Mouse (Mus musculus) liver, embryonic 13.5 days (tissue): ENCODE data around the gene Serpina5. TPM values are rescaled to one million over a fixed set of nuclear protein-coding genes. Genes with fewer than 3 reads are reported as not detected.

Source experiments
- ATAC-seq: fragments of 200-750 bp; cut with Nextera tagmentation; 2 replicates; pipeline ENCODE4 v1.8.0; 2017; ENCODE audit warnings: low read depth, mild to moderate bottlenecking, moderate number of reproducible peaks, moderate library complexity
- DNase-seq: peaks from one replicate; pipeline ENCODE4 v3.0.0; 2022
- H3K27ac ChIP-seq: fragments of 300-500 bp; sonication (generic); 2 replicates; pipeline ENCODE4 v1.5.1; 2015; ENCODE audit warnings: moderate library complexity, mild to moderate bottlenecking, inconsistent platforms
- H3K27me3 ChIP-seq: fragments of 300-500 bp; sonication (generic); 2 replicates; pipeline ENCODE4 v1.6.1; 2015; ENCODE audit warnings: mild to moderate bottlenecking, inconsistent platforms
- H3K36me3 ChIP-seq: fragments of 300-500 bp; sonication (generic); 2 replicates; pipeline ENCODE4 v1.6.1; 2015; ENCODE audit warnings: mild to moderate bottlenecking, inconsistent platforms
- H3K4me1 ChIP-seq: fragments of 300-500 bp; sonication (generic); replicated peaks from 2 replicates; pipeline ENCODE4 v1.6.1; 2015; ENCODE audit warnings: inconsistent platforms
- H3K4me2 ChIP-seq: fragments of 300-500 bp; sonication (generic); 2 replicates; pipeline ENCODE4 v1.6.1; 2015; ENCODE audit warnings: inconsistent platforms, mild to moderate bottlenecking, moderate library complexity
- H3K4me3 ChIP-seq: fragments of 300-500 bp; sonication (generic); replicated peaks from 2 replicates; pipeline ENCODE4 v1.5.1; 2015; ENCODE audit warnings: mild to moderate bottlenecking, inconsistent platforms
- H3K9ac ChIP-seq: fragments of 300-500 bp; sonication (generic); 2 replicates; pipeline ENCODE4 v1.6.1; 2015; ENCODE audit warnings: mild to moderate bottlenecking, inconsistent platforms
- H3K9me3 ChIP-seq: fragments of 300-500 bp; sonication (generic); replicated peaks from 2 replicates; pipeline ENCODE4 v1.6.1; 2016; ENCODE audit warnings: inconsistent platforms
- WGBS: fragments of 180-500 bp; shearing (Covaris S2); methylation state at CpG from one replicate; pipeline ENCODE4 v1.1.7; 2015; ENCODE audit not compliant: insufficient replicate concordance; 5-methylcytosine and 5-hydroxymethylcytosine counted together
- polyA plus RNA-seq: library from polyadenylated mRNA; unstranded; fragments of >200 nt; fragmentation: Nextera tagmentation; extraction: Ambion mirVana; gene quantifications from 2 replicates; pipeline ENCODE4 v1.2.1, GENCODE M21; 2015

Serpina5 gene
- polyA plus RNA-seq, result 0.05 TPM in 1 of 2 replicates, not detected in the other

DNA sequence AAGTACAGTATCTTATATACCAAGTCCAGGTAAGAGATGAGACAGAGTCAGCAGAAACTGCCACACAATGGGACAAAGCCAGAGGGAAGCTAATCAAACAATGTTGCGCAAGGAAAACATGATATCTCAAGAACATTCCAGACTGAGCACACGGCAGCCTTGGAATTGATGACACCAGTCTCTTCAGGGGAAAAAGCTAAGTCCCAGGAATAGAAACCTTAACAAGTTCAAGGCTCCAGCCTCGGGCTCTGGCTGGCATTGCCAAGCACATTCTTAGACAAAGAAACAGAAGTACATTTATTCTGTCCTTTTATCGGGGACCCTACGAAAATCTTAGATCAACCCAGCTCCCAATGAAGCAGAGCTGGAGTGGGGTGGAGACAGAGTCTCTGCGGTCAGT, at the start of gene Serpina5:
Serpina5 (plus strand) TSS at position 346 of the 400 bp plus-strand sequence.
- no peaks in the 10 kb centered on the region for H3K36me3 ChIP-seq
- H3K4me3 ChIP-seq, result no peak within 1 kb of the TSS
- WGBS, result 72% methylated on average over 6 of the region's 6 CpGs
- no peaks in the 10 kb centered on the region for H3K4me1 ChIP-seq
- no peak within 1 kb of the TSS for H3K4me2 ChIP-seq
- no peak within 1 kb of the TSS for H3K9ac ChIP-seq
- H3K27me3 ChIP-seq, result no peaks in the 10 kb centered on the region
- no peaks in the 10 kb centered on the region for H3K9me3 ChIP-seq
- H3K27ac ChIP-seq, result no peak within 1 kb of the TSS
- DNase-seq, result no peak
- no peak for ATAC-seq

DNA sequence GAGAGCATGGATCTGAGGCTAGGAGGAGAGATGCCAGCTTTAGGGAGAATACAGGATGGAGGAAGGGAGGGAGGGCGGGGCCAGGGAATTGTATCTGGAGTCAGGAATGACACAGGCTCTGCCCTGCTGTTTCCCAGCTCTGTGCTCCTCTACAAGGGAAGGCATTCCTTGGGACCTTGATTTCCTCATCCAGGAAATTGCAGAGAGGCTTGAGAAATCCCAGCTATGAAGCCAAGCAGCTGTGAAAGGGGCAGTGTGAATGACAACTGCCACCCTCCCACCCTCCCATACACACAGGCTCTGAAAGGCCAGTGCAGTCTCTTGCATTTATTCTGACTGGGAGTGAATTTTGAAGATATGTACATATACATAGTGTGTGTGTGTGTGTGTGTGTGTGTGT, 46.9 kb upstream of the Serpina5 start:
- no peak for DNase-seq
- 9% methylated on average over 1 of the region's 1 CpGs for WGBS
- ATAC-seq, result no peak

DNA sequence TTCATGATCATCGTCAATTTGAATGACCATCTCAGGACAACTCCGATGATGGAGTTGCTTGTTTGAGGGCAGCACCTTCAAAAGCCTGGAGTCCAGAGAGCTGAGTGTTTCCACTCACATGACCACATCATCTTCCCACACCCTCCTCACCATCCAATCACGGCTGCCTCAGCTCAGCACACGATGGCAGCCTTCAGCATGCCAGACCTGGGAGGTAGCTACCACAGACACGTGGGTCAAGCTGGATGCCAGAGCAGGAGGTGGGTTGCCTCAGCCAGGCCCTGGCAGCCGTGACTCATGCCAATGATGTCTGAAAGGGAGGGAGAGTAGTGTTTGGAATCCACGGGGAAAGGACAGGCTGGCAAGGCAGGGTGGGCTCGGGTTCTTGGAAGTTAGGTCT, 45.2 kb upstream of the Serpina5 start:
- H3K36me3 ChIP-seq, result no peaks in the 10 kb centered on the region
- no peaks in the 10 kb centered on the region for H3K27me3 ChIP-seq
- H3K4me2 ChIP-seq, result no peak overlapping the region
- DNase-seq (no peak), ATAC-seq (no peak)
- no peaks in the 10 kb centered on the region for H3K4me1 ChIP-seq
- H3K4me3 ChIP-seq, result no peak overlapping the region
- H3K27ac ChIP-seq, result no peak overlapping the region
- no peaks in the 10 kb centered on the region for H3K9me3 ChIP-seq
- H3K9ac ChIP-seq, result no peak overlapping the region
- 59% methylated on average over 8 of the region's 8 CpGs for WGBS

More for the DNA sequence above, 46.9 kb upstream of the Serpina5 start:
- Histone ChIP-seq H3K27ac (no peak overlapping the region), H3K9ac (no peak overlapping the region), H3K4me3 (no peak overlapping the region), H3K27me3 (no peaks in the 10 kb centered on the region), H3K4me1 (no peaks in the 10 kb centered on the region), H3K36me3 (no peaks in the 10 kb centered on the region), H3K4me2 (no peak overlapping the region), H3K9me3 (no peaks in the 10 kb centered on the region)

DNA sequence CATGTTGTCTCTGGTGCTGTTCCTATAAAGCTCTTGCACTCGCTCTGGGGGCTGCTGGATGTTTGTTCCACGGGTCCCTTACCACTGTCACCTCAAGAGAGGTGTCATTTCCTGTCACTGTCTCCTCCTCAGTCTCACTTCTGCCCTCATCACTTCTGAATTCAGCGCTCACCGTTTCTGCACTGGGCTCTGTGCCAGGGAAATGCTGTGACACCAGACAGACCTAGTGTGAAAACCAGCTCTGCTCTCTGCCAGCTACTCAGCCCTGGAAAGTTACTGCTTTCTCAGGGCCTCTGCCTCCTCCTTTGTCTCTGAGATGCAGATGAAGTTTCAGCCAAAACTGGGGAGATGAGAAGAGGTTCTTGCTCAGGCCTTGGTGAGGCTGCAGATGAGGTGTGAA, 43.9 kb upstream of the Serpina5 start:
- H3K4me3 ChIP-seq, result no peak overlapping the region
- no peaks in the 10 kb centered on the region for H3K27me3 ChIP-seq
- no peaks in the 10 kb centered on the region for H3K9me3 ChIP-seq
- 20% methylated on average over 4 of the region's 4 CpGs for whole genome bisulfite sequencing
- H3K4me1 ChIP-seq, result no peaks in the 10 kb centered on the region
- no peak overlapping the region for H3K4me2 ChIP-seq
- no peak for DNase-seq
- H3K9ac ChIP-seq, result no peak overlapping the region
- no peaks in the 10 kb centered on the region for H3K36me3 ChIP-seq
- ATAC-seq, result no peak
- no peak overlapping the region for H3K27ac ChIP-seq

DNA sequence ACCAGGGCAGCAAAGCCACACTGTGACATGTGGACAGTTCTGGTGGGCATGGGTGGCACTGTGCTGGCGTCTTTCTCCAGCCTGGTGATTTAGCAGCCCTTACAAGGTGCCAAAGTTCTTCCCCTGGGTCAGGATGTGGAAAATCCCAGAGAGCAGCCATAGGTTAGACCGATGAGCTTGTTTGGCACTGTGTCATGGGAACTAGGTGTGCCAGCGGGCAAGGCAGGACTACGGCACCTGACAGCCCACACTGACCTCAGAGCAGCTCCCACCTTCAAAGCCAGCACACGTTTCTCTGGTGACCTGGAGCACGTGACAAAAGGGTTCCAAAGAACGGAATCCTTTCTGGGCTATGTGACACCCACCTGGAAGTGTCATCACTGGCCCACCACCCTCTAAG, 43.4 kb upstream of the Serpina5 start:
- Histone ChIP-seq H3K4me3 (no peak overlapping the region), H3K9me3 (no peaks in the 10 kb centered on the region), H3K4me1 (no peaks in the 10 kb centered on the region), H3K9ac (no peak overlapping the region), H3K36me3 (no peaks in the 10 kb centered on the region), H3K27ac (no peak overlapping the region), H3K4me2 (no peak overlapping the region), H3K27me3 (no peaks in the 10 kb centered on the region)
- DNase-seq (no peak), ATAC-seq (no peak)
- 66% methylated on average over 7 of the region's 7 CpGs for WGBS

DNA sequence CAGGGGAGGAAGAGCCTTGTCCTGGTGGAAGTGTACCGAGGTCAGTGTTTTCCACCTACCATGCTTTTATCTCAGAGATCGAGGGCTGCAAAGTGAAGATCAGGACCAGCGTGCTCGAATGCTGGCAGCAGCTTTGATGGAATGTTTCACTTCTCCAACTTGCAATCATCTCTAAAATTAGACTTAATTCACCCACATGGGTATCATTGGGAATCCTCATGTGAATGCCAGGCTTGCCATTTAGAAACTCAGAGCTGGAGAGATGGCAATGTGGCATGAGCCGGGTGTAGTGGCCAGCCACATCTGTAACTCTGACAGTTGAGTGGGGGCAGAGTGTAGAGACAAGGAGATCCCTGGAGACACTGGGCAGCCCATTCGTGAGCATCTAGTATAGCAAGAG, 40.8 kb upstream of the Serpina5 start:
- Histone ChIP-seq H3K27me3 (no peaks in the 10 kb centered on the region), H3K9ac (no peak overlapping the region), H3K9me3 (no peaks in the 10 kb centered on the region), H3K4me1 (no peaks in the 10 kb centered on the region), H3K4me2 (no peak overlapping the region), H3K27ac (no peak overlapping the region), H3K36me3 (no peaks in the 10 kb centered on the region), H3K4me3 (no peak overlapping the region)
- 54% methylated on average over 6 of the region's 6 CpGs for WGBS
- DNase-seq, result no peak
- ATAC-seq, result no peak

DNA sequence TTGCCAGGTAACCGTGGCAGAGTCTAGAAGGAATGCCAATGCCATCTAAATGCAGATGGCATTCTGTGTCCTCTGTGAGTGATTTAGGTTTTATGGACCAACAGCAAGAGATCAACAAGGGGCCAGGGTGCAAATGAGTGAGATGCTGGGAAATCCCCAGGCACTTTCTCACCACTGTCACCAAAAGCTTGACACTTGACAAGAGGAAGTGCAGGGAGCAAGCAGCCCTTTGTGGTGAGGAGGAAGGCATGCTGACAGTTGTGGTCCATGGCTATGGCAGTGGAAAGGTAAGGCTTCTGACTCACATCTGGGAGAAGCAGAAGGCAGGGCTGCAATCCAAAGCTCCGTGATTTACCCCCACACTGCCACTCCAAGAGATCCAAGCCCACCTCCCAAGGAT, 39.1 kb upstream of the Serpina5 start:
- WGBS, result 17% methylated on average over 2 of the region's 2 CpGs

DNA sequence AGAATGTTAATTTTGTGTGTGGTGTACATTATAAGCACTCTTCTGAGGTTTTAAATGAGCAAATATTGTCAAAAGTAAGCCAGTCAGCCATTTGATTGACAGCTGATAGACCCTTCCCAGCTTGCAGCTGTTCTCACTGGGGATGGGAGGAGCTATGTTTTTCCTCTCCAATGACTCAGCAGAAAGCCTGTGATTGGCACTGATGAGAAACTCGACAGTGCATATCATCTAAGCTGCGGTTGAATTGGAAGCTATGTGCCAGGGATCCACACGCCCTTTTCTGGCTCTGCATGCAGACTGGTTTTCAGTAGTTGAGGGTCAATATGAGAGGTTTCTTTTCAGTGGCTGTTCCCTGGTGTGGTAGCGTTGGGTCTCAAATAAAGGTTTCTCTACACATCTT, 36.4 kb upstream of the Serpina5 start:
- H3K27me3 ChIP-seq, result no peaks in the 10 kb centered on the region
- no peak overlapping the region for H3K4me3 ChIP-seq
- no peak overlapping the region for H3K9ac ChIP-seq
- no peak overlapping the region for H3K4me2 ChIP-seq
- H3K4me1 ChIP-seq, result no peaks in the 10 kb centered on the region
- no peak overlapping the region for H3K27ac ChIP-seq
- DNase-seq (no peak), ATAC-seq (no peak)
- WGBS, result 35% methylated on average over 4 of the region's 4 CpGs
- H3K36me3 ChIP-seq, result no peaks in the 10 kb centered on the region
- H3K9me3 ChIP-seq, result no peaks in the 10 kb centered on the region

More for the DNA sequence above, 39.1 kb upstream of the Serpina5 start:
- Histone ChIP-seq H3K9ac (no peak overlapping the region), H3K4me1 (no peaks in the 10 kb centered on the region), H3K9me3 (no peaks in the 10 kb centered on the region), H3K27ac (no peak overlapping the region), H3K4me2 (no peak overlapping the region), H3K27me3 (no peaks in the 10 kb centered on the region), H3K36me3 (no peaks in the 10 kb centered on the region), H3K4me3 (no peak overlapping the region)
- ATAC-seq (no peak), DNase-seq (no peak)

DNA sequence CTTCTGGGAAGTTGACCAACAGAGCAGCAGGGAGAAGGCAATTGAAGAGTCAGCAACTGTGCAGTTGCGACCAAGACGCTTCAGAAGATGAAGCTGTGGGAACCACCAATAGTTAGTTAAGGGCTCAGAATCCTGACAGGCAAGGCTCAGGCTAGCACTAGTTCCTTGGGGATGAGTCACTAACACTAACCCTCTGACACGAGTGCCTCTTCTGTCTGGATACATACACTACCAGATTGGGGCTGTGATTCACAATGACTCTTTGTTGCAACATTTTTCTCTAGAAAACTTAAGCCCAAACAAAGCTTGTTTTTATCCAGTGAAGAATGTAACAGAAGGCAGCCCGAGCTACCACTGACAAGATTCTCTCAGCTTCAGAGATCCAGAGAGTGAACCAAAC, 35.9 kb upstream of the Serpina5 start:
- H3K9me3 ChIP-seq, result no peaks in the 10 kb centered on the region
- no peaks in the 10 kb centered on the region for H3K27me3 ChIP-seq
- no peak overlapping the region for H3K27ac ChIP-seq
- no peak overlapping the region for H3K4me2 ChIP-seq
- H3K36me3 ChIP-seq, result no peaks in the 10 kb centered on the region
- no peak for DNase-seq
- H3K4me3 ChIP-seq, result no peak overlapping the region
- H3K4me1 ChIP-seq, result no peaks in the 10 kb centered on the region
- no peak overlapping the region for H3K9ac ChIP-seq
- WGBS, result 62% methylated on average over 4 of the region's 4 CpGs
- ATAC-seq, result no peak

DNA sequence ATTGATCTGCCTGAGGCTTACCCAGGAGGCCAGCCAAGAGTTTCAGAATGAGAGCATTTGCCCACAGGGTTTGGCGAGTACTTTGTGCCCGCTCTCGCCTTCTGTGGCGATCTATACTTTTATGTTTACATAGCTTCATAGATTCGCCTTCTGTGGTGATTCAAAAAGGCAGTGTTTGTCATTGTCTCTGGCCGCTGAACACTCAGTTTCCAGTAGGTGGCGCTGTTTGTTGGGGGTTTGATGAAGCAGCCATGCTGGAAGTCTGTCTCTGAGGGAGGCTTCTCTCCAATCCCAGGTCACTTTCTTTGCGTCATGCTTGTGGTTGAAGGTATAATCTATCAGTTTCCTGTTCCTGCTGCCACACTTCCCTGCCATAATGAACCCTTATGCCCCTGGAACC, 34.7 kb upstream of the Serpina5 start:
- Histone ChIP-seq H3K4me3 (no peak overlapping the region), H3K4me2 (no peak overlapping the region), H3K27me3 (no peaks in the 10 kb centered on the region), H3K9ac (no peak overlapping the region), H3K27ac (no peak overlapping the region), H3K36me3 (no peaks in the 10 kb centered on the region), H3K4me1 (no peaks in the 10 kb centered on the region), H3K9me3 (no peaks in the 10 kb centered on the region)
- WGBS, result 10% methylated on average over 8 of the region's 8 CpGs
- ATAC-seq (no peak), DNase-seq (no peak)

DNA sequence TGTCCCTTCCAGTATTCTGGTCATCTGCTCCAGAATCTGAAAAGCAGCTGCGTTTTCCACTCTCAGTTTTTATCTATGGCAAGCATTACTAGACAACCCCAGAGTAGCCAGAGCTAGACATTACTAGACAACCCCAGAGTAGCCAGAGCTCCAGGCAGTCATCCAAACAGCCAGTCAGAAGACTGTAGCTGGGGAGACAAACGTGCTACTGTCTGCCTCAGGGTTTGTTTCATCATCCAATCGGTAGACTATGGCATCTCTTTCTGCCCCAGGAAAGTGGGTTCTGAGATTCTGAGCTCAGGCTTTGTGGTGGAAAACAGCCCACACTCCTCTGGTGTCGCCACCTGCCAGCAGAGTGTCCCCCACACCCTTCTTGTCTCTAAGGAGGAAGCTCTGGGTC, 33.4 kb upstream of the Serpina5 start:
- H3K36me3 ChIP-seq, result no peaks in the 10 kb centered on the region
- H3K4me2 ChIP-seq, result no peak overlapping the region
- H3K27ac ChIP-seq, result no peak overlapping the region
- H3K27me3 ChIP-seq, result no peaks in the 10 kb centered on the region
- H3K9me3 ChIP-seq, result no peaks in the 10 kb centered on the region
- DNase-seq (no peak), ATAC-seq (no peak)
- no peak overlapping the region for H3K4me3 ChIP-seq
- WGBS, result 22% methylated on average over 4 of the region's 4 CpGs
- no peaks in the 10 kb centered on the region for H3K4me1 ChIP-seq
- no peak overlapping the region for H3K9ac ChIP-seq

DNA sequence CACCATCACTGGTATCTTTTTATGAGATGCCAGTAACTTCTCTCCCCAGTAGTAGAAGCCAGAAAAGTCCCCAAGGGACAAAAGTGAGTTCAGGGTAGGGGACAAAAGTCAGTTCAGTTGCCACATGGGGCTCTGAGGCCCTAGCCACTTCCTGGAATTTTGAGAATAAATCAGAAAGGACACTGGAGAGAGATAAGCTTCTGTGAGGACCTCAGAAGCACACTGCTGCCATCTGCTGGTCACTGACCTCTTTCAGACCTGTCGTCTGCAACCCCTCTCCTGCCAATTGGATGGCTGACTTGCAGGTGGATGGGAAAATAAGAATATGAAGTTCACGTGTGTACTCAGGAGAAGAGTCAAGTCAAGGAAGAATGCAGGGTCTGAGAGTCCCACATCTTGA, 31.3 kb upstream of the Serpina5 start:
- ATAC-seq (0 out of 2 replicates have a peak, but pooled peaks have one; percentile 23), DNase-seq (no peak)
- Histone ChIP-seq H3K27ac (no peak overlapping the region), H3K9me3 (no peaks in the 10 kb centered on the region), H3K9ac (no peak overlapping the region), H3K36me3 (no peaks in the 10 kb centered on the region), H3K4me1 (no peaks in the 10 kb centered on the region), H3K4me2 (no peak overlapping the region), H3K27me3 (no peaks in the 10 kb centered on the region), H3K4me3 (no peak overlapping the region)
- WGBS, result 2% methylated on average over 2 of the region's 2 CpGs
